Mouse (Mus musculus) hindbrain, postnatal 0 days (tissue): ENCODE data around the gene Hnrnpul2. TPM values are rescaled to one million over a fixed set of nuclear protein-coding genes. Genes with fewer than 3 reads are reported as not detected.

Source experiments
- ATAC-seq: fragments of 200-750 bp; cut with Nextera tagmentation; 2 replicates; pipeline ENCODE4 v1.8.0; 2017; ENCODE audit warnings: mild to moderate bottlenecking, moderate TSS enrichment, moderate library complexity
- DNase-seq: peaks from one replicate; pipeline ENCODE4 v3.0.0-alpha.2; 2015; ENCODE audit warnings: low spot score
- H3K27ac ChIP-seq: fragments of 300-500 bp; sonication (generic); 2 replicates; pipeline ENCODE4 v1.5.1; 2014; ENCODE audit warnings: mild to moderate bottlenecking
- H3K27me3 ChIP-seq: fragments of 300-500 bp; sonication (generic); 2 replicates; pipeline ENCODE4 v1.6.1; 2014; ENCODE audit warnings: low read length, mixed read lengths; ENCODE audit not compliant: insufficient read depth
- H3K36me3 ChIP-seq: fragments of 300-500 bp; sonication (generic); 2 replicates; pipeline ENCODE4 v1.6.1; 2014; ENCODE audit warnings: low read length, mixed read lengths; ENCODE audit not compliant: insufficient read depth
- H3K4me1 ChIP-seq: fragments of 300-500 bp; sonication (generic); 2 replicates; pipeline ENCODE4 v1.6.1; 2014; ENCODE audit warnings: antibody characterized with exemption, low read length, mixed read lengths; ENCODE audit not compliant: insufficient read depth
- H3K4me2 ChIP-seq: fragments of 300-500 bp; sonication (generic); 2 replicates; pipeline ENCODE4 v1.6.1; 2014; ENCODE audit warnings: low read depth, mild to moderate bottlenecking, low read length, moderate library complexity, mixed read lengths
- H3K4me3 ChIP-seq: fragments of 300-500 bp; sonication (generic); 2 replicates; pipeline ENCODE4 v1.5.1; 2014; ENCODE audit warnings: low read length
- H3K9ac ChIP-seq: fragments of 300-500 bp; sonication (generic); replicated peaks from 2 replicates; pipeline ENCODE4 v1.6.1; 2014; ENCODE audit warnings: mild to moderate bottlenecking, low read length, moderate library complexity, mixed read lengths
- H3K9me3 ChIP-seq: fragments of 300-500 bp; sonication (generic); 2 replicates; pipeline ENCODE4 v1.6.1; 2016; ENCODE audit warnings: low read length, mixed read lengths
- CTCF ChIP-seq: IDR thresholded peaks from 2 replicates; pipeline ENCODE4 v1.5.1; 2016; ENCODE audit warnings: antibody characterized with exemption, control low read depth, low read depth
- WGBS: fragments of 180-500 bp; shearing (Covaris S2); extraction: QIAGEN DNeasy Blood & Tissue Kit; methylation state at CpG from one replicate; pipeline ENCODE4 v1.1.7; 2014; 5-methylcytosine and 5-hydroxymethylcytosine counted together
- polyA plus RNA-seq: library from polyadenylated mRNA; unstranded; fragments of >200 nt; fragmentation: Nextera tagmentation; extraction: Ambion mirVana; gene quantifications from 2 replicates; pipeline ENCODE4 v1.2.1, GENCODE M21; 2015
- total RNA-seq: library from RNA; depleted of rRNA; stranded (reverse); fragments of >200 nt; gene quantifications from 2 replicates; pipeline ENCODE4 v1.2.3, GENCODE M21; 2014

Hnrnpul2 gene
- total and polyA plus RNA-seq, 2 experiments from 2014 or later: 5.6 to 19.7 TPM

DNA sequence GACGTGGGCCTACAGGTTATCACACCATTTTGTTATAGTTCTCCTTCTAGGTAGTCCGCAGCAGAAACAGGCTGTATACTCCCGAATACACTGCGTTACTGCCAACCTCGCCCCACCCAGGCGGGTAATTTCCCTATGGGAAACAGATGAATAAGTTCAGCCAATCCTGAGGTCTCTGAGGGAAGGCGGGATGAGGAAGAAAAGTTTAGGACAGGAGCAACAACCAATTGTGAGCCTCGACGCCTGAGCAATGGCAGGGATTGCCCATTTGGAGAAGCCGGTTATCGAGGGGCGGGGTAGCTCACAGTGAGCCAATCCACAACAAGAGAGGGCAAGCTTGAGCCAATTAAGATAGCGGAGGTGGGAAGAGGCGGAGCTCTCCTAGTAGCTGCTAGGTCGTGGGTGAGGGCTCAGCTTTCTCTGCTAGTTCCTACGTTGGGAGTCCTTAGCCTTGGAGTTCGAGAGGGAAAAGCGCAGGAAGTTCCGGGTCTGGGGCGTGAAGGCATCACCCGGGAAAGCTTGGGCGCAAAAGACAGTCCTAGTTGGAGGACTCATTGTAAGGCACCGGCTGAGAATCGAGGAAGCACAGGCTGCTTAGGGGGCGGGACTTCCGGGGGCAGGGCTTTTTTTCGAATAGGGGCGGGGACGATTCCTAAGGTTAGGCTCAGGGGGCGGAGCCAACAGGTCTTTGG is 17.5 kb upstream of the Hnrnpul2 start, which contains the start of gene Zbtb3:
TSS of gene Zbtb3 (plus strand) at position 426 of the 692 bp plus-strand sequence.
- H3K36me3 ChIP-seq: no peaks in the 10 kb centered on the region; the same call in 1 of the 2 replicates
- peak within 1 kb of the TSS; percentile 74 for H3K4me2 ChIP-seq
- no peak for TF ChIP-seq CTCF
- under 1% methylated on average over 30 of the region's 30 CpGs for WGBS
- peak; percentile 98 for DNase-seq
- peak within 1 kb of the TSS; percentile 84 for H3K27ac ChIP-seq
- no peaks in the 10 kb centered on the region for H3K27me3 ChIP-seq
- ATAC-seq: peak; percentile 98
- no peaks in the 10 kb centered on the region for H3K9me3 ChIP-seq
- H3K9ac ChIP-seq: peak within 1 kb of the TSS; percentile 49
- peak within 1 kb of the TSS; percentile 53 for H3K4me3 ChIP-seq
- peaks cover 3% of the 10 kb centered on the region; the same call in 1 of the 2 replicates for H3K4me1 ChIP-seq

DNA sequence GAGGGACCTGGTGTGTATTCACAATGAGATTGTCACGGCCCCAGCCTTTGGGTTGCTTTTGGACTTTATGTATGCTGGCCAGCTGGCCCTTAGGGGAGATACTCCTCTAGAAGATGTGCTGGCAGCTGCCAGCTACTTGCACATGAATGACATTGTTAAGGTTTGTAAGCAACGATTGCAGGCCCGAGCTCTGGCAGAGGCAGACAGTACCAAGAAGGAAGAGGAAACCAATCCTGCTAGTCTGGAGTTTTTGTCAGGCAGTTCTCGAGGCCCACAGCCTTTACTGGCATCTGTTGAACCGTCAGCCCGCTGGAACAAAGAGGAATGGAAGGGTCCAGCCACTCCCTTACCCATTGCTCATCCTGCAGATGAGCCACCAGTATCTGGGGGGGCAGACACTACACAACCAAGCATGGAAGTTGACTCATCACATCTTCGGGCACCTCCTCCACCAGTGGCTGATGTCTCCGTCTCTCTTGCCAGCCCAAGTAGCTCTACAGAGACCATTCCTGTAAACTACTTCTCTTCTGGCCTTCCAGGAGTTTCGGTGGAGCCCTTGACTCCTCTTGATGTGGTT is 16.5 kb upstream of the Hnrnpul2 start:
- Histone ChIP-seq H3K4me2 (peak overlapping the region; percentile 74), H3K36me3 (no peaks in the 10 kb centered on the region; the same call in 1 of the 2 replicates), H3K9ac (0 out of 2 replicates have a peak overlapping the region, but pooled peaks have one; percentile 49), H3K27ac (peak overlapping the region; percentile 84), H3K9me3 (no peaks in the 10 kb centered on the region), H3K4me1 (no peaks in the 10 kb centered on the region), H3K4me3 (peak overlapping the region; percentile 53), H3K27me3 (no peaks in the 10 kb centered on the region)
- ATAC-seq (no peak), DNase-seq (no peak)
- TF ChIP-seq CTCF: no peak
- 86% methylated on average over 9 of the region's 9 CpGs for WGBS

DNA sequence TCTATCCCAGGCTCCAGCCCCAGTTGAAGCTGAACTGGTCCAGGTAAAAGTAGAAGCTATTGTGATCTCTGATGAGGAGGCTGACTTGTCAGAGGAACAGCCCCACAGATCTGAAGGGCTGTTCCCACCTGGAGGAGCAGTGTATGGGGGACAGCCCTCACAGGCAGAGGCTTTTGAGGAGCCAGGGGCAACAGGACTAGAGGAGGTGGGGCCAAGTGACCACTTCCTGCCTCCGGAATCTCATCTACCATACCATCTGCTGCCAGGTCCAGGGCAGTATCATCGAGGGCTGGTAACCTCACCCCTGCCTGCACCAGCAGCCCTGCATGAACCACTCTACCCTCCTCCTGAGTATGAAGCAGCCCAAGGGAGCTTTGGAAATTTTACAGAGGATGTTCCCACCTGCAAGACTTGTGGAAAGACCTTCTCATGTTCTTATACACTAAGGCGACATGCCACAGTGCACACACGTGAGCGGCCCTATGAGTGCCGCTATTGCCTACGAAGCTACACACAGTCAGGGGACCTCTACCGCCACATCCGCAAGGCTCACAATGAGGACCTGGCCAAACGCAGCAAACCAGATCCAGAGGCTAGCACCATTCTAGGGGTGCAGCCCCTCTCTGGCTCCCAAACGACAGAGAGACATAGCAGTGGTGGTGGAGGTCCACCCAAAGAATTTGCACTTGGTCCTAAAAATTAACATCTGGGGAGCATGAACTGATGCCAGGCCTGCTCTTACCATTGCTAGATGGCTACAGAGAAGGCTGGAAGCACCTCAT is 15.7 kb upstream of the Hnrnpul2 start:
- DNase-seq (no peak), ATAC-seq (no peak)
- WGBS: 92% methylated on average over 11 of the region's 11 CpGs
- no peaks in the 10 kb centered on the region for H3K27me3 ChIP-seq
- no peaks in the 10 kb centered on the region; the same call in 1 of the 2 replicates for H3K36me3 ChIP-seq
- no peak overlapping the region for H3K4me2 ChIP-seq
- no peaks in the 10 kb centered on the region for H3K4me1 ChIP-seq
- H3K9me3 ChIP-seq: no peaks in the 10 kb centered on the region
- no peak overlapping the region for H3K9ac ChIP-seq
- TF ChIP-seq CTCF: no peak
- H3K27ac ChIP-seq: no peak overlapping the region
- no peak overlapping the region for H3K4me3 ChIP-seq

DNA sequence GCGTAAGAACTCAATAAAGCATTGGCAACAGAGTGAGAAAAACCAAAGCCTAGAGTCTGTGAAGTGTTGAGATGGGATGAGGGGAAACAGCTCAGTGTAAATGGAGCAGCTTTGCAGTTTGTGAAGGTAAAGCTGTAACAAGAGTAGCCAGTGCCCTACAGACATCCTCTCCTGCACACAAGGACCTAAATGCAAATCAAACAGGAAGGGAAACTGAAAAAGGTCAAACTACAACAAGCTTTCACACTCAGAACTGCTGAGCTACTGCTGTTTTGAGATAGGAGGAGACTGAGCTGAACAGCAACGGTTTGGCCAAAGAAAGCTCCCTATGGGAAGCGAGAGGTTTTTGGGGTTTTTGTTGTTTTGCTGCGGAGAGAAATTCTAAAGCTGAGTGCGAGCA is 13.0 kb upstream of the Hnrnpul2 start:
- no peak for ATAC-seq
- no peak overlapping the region for H3K27ac ChIP-seq

DNA sequence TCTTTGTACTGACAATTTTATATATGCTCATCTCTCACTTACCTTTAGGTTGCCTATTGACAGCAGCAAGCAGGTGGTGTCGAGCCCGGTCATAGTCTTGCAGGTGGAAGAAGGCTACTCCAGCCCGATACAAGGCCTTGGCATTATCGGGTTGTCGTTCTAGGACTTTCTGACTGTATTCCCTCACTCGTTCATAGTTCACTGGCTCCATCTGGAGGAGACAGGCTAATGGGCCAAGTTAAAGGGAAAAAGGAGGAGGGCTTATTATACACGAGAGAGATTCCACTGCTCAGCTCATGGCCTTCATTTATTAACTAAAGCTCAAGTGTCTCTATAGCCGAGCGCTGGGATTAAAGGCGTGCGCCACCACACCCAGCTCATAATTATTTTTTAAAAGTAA is 4.0 kb upstream of the Hnrnpul2 start:
- DNase-seq (peak; percentile 58), ATAC-seq (no peak)
- 60% methylated on average over 11 of the region's 11 CpGs for WGBS
- H3K4me2 ChIP-seq: peak overlapping the region; percentile 27; the same call in 1 of the 2 replicates
- H3K36me3 ChIP-seq: peaks cover 13% of the 10 kb centered on the region; the same call in 1 of the 2 replicates
- H3K4me3 ChIP-seq: no peak overlapping the region
- H3K27me3 ChIP-seq: no peaks in the 10 kb centered on the region
- H3K9me3 ChIP-seq: no peaks in the 10 kb centered on the region
- no peak overlapping the region for H3K27ac ChIP-seq
- peak overlapping the region; percentile 19; the same call in 1 of the 2 replicates for H3K9ac ChIP-seq
- peak; percentile 48 for TF ChIP-seq CTCF
- peaks cover 17% of the 10 kb centered on the region for H3K4me1 ChIP-seq

More for the DNA sequence above, 13.0 kb upstream of the Hnrnpul2 start:
- TF ChIP-seq CTCF: no peak
- Histone ChIP-seq H3K27me3 (no peaks in the 10 kb centered on the region), H3K4me3 (no peak overlapping the region), H3K9me3 (no peaks in the 10 kb centered on the region), H3K4me2 (no peak overlapping the region), H3K36me3 (peaks cover 13% of the 10 kb centered on the region; the same call in 1 of the 2 replicates), H3K9ac (no peak overlapping the region), H3K4me1 (no peaks in the 10 kb centered on the region)
- WGBS: 93% methylated on average over 5 of the region's 5 CpGs
- DNase-seq: no peak

DNA sequence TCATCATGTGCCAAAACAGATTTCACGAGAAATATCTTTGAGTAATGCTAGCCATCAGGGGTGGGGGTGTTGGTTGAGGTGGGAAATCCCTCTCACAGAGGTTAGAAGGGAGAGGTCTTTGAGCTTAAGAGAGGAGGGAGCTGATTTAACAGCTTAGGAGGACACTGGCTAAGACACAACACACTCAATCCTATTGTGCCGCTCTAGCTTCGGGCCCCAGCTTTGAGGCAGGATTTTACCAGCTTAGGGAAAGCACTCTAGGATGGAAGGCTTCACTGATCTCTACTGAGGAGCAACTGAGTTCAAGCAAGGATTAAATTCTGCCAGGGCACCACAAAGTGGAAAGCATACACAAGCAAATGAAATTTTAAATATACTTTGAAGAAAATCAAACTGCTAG is 2.8 kb upstream of the Hnrnpul2 start:
- H3K27me3 ChIP-seq: no peaks in the 10 kb centered on the region
- H3K4me3 ChIP-seq: no peak overlapping the region
- DNase-seq (no peak), ATAC-seq (no peak)
- WGBS: 65% methylated on average over 3 of the region's 3 CpGs
- H3K4me1 ChIP-seq: peaks cover 21% of the 10 kb centered on the region
- peaks cover 7% of the 10 kb centered on the region; the same call in 1 of the 2 replicates for H3K36me3 ChIP-seq
- H3K27ac ChIP-seq: no peak overlapping the region
- peak overlapping the region; percentile 5; the same call in 1 of the 2 replicates for H3K4me2 ChIP-seq
- no peaks in the 10 kb centered on the region for H3K9me3 ChIP-seq
- peak overlapping the region; percentile 10; the same call in 1 of the 2 replicates for H3K9ac ChIP-seq
- 0 out of 2 replicates have a peak, but pooled peaks have one; percentile 2 for TF ChIP-seq CTCF
